Mouse (Mus musculus): ENCODE data around the gene Trim8. TPM values are rescaled to one million over a fixed set of nuclear protein-coding genes. Genes with fewer than 3 reads are reported as not detected.

Trim8 gene
- polyA plus RNA-seq, 1 experiment from 2014 or later, result 34.1 TPM

DNA sequence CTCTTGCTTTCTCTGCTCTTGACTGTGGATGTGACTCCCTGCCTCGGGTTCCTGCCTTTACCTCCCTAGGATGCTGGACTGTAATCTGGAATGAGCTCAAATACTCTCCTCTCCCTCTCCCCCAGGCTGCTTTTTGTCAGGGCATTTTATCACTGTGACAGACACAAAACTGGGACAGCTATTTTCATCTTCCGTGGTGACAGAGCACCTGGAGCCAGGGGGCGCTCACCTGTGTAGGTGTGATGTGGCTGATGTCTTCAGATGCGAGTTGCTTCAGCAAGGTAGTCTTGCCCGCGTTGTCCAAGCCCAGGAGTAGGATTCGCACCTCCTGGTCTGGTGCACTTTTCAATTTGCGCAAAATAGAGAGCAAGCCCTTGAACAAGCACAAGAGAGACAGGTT is 56.5 kb downstream of the Trim8 start:
- ATAC-seq, result no peak
- no peak for DNase-seq (ENCODE audit: low spot score)
- Histone ChIP-seq H3K36me3 (ENCODE audit: insufficient read depth, low read length) (no peaks in the 10 kb centered on the region), H3K4me3 (ENCODE audit: low read depth, low read length) (no peak overlapping the region), H3K9me3 (ENCODE audit: low read length) (no peaks in the 10 kb centered on the region), H3K4me2 (replicated peaks; ENCODE audit: low read depth, low read length) (no peak overlapping the region), H3K27me3 (replicated peaks; ENCODE audit: insufficient read depth, low read length) (no peaks in the 10 kb centered on the region), H3K9ac (replicated peaks; ENCODE audit: low read depth) (no peak overlapping the region), H3K27ac (ENCODE audit: low read length) (no peak overlapping the region), H3K4me1 (ENCODE audit: insufficient read depth, low read depth, low read length) (no peaks in the 10 kb centered on the region)
- no peak for TF ChIP-seq EP300 (IDR thresholded peaks at IDR 0.05)
- peak; percentile 32 for TF ChIP-seq CTCF (IDR thresholded peaks at IDR 0.05)
- WGBS, result 76% methylated on average over 8 of the region's 8 CpGs

DNA sequence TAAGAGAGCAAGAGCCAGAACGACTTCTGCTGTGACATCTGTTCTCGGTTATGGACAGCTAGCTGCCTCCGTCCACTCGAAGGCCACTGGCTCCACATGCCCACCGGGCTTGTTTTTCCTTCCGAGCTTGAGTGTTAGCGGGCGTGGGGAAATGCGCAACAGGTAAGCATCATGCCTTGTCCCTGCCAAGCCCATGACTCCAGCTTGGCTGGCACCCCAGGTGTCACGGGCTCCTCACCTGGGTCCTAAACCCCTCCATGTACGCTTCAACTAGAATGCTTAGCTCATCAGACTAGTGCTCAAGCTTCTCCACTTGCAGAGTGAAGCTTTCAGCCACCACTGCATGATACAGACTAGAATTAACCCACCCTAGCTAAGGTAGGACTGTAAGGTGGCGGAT is 57.1 kb downstream of the Trim8 start:
- ATAC-seq (peak; percentile 81), DNase-seq (ENCODE audit: low spot score) (peak; percentile 74)
- H3K9me3 ChIP-seq (ENCODE audit: low read length), result no peaks in the 10 kb centered on the region
- TF ChIP-seq CTCF (IDR thresholded peaks at IDR 0.05) (no peak), EP300 (IDR thresholded peaks at IDR 0.05) (no peak)
- no peak overlapping the region for H3K4me2 ChIP-seq (replicated peaks; ENCODE audit: low read depth, low read length)
- WGBS, result 53% methylated on average over 12 of the region's 12 CpGs
- H3K27me3 ChIP-seq (replicated peaks; ENCODE audit: insufficient read depth, low read length), result no peaks in the 10 kb centered on the region
- no peak overlapping the region for H3K27ac ChIP-seq (ENCODE audit: low read length)
- H3K36me3 ChIP-seq (ENCODE audit: insufficient read depth, low read length), result no peaks in the 10 kb centered on the region
- no peak overlapping the region for H3K9ac ChIP-seq (replicated peaks; ENCODE audit: low read depth)
- no peak overlapping the region for H3K4me3 ChIP-seq (ENCODE audit: low read depth, low read length)
- H3K4me1 ChIP-seq (ENCODE audit: insufficient read depth, low read depth, low read length), result no peaks in the 10 kb centered on the region

DNA sequence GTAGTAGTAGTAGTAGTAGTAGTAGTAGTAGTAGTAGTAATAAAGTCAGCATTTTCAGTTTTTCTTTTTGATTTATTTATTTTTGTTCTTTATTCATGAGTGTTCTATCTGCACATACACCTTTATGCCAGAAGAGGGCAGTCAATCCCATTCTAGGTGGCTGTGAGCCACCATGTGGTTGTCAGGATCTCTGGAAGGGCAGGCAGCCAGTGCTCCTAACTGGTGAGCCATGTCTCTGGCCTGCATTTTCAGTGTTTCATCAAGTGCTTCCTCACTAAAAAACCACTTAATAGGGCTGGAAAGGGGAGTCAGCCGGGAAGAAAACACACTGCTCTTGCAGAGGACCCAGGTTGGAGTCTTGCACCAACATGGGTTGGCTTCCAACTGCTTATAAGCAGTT is 60.6 kb downstream of the Trim8 start:
- 0 out of 2 replicates have a peak overlapping the region, but pooled peaks have one; percentile 23 for H3K27ac ChIP-seq (ENCODE audit: low read length)
- H3K27me3 ChIP-seq (replicated peaks; ENCODE audit: insufficient read depth, low read length), result no peaks in the 10 kb centered on the region
- TF ChIP-seq EP300 (IDR thresholded peaks at IDR 0.05) (no peak), CTCF (IDR thresholded peaks at IDR 0.05) (peak; percentile 92)
- no peaks in the 10 kb centered on the region for H3K9me3 ChIP-seq (ENCODE audit: low read length)
- DNase-seq (ENCODE audit: low spot score), result peak; percentile 90
- ATAC-seq, result peak; percentile 77
- no peaks in the 10 kb centered on the region; the same call in 1 of the 2 replicates for H3K36me3 ChIP-seq (ENCODE audit: insufficient read depth, low read length)
- H3K4me1 ChIP-seq (ENCODE audit: insufficient read depth, low read depth, low read length), result no peaks in the 10 kb centered on the region
- H3K4me3 ChIP-seq (ENCODE audit: low read depth, low read length), result no peak overlapping the region
- 3% methylated on average over 1 of the region's 1 CpGs for WGBS
- H3K4me2 ChIP-seq (replicated peaks; ENCODE audit: low read depth, low read length), result no peak overlapping the region
- no peak overlapping the region for H3K9ac ChIP-seq (replicated peaks; ENCODE audit: low read depth)

DNA sequence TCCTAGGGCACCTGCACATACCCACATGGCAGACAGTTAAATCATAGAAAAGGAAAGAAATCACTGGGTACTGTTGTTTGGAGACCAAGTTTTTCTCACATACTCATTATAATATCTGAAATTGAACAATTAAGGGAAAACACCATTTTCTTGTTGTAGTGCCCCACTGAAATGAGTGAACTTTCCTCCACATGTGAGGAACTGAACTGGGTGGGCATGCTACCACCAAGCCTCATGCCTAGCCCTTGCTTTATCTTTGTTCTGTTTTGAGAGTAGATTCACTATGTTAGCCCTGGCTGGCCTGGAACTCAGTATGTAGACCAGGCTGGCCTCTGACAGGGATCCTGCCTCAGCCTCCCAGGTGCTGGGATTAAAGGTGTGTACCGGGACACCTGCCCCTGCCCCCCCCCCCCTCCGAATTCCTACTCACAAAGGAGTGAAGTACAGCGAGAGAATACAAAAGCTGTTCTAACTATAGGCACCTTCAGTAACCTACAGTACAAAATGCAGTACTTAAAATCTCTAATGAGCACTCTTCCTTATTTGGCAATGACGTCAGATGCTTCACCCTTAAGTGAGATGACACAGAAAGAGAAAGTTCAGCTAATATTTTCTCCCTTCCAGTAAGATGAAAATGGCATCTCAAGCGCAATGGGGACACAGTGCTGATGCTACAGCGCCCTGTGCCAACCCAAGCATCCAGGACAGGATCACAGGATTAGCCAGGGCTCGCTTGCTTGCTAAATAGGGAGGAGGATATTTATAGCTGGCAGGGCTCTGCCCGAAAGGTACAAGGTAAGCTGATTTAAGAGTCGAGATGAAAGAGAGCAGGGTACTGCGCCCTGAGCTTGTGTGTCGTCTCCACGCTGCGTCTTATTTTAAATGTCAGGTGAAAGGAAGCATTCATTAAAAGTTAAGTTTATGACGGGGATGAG is 61.3 kb downstream of the Trim8 start:
- H3K4me3 ChIP-seq (ENCODE audit: low read depth, low read length), result no peak overlapping the region
- H3K9ac ChIP-seq (replicated peaks; ENCODE audit: low read depth), result no peak overlapping the region
- DNase-seq (ENCODE audit: low spot score), result peak; percentile 44
- 0 out of 2 replicates have a peak overlapping the region, but pooled peaks have one; percentile 23 for H3K27ac ChIP-seq (ENCODE audit: low read length)
- H3K4me1 ChIP-seq (ENCODE audit: insufficient read depth, low read depth, low read length), result no peaks in the 10 kb centered on the region
- H3K4me2 ChIP-seq (replicated peaks; ENCODE audit: low read depth, low read length), result no peak overlapping the region
- WGBS, result 80% methylated on average over 14 of the region's 14 CpGs
- no peaks in the 10 kb centered on the region for H3K27me3 ChIP-seq (replicated peaks; ENCODE audit: insufficient read depth, low read length)
- no peaks in the 10 kb centered on the region; the same call in 1 of the 2 replicates for H3K36me3 ChIP-seq (ENCODE audit: insufficient read depth, low read length)
- no peak for ATAC-seq
- TF ChIP-seq EP300 (IDR thresholded peaks at IDR 0.05), result no peak
- no peak for TF ChIP-seq CTCF (IDR thresholded peaks at IDR 0.05)
- no peaks in the 10 kb centered on the region for H3K9me3 ChIP-seq (ENCODE audit: low read length)

DNA sequence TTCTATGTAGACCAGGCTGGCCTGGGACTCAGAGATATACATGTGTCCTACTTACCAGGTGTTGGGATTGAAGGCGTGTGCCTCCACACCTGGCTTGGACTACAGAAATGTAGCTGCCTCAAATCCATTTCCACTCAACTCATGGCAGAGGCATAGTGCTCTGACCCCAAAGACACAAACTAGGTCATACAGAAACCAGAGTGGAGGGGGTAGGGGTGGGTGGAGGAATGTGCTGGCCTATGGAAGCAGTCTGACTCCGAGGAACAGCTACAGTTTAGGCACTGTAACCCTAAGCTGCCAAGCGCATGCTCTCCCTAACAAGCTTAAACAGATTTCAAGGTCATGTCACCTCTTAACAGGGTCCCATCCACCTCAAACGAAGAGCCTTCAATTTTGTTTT is 62.1 kb downstream of the Trim8 start:
- Histone ChIP-seq H3K27ac (ENCODE audit: low read length) (no peak overlapping the region), H3K4me2 (replicated peaks; ENCODE audit: low read depth, low read length) (no peak overlapping the region), H3K9ac (replicated peaks; ENCODE audit: low read depth) (no peak overlapping the region), H3K4me1 (ENCODE audit: insufficient read depth, low read depth, low read length) (no peaks in the 10 kb centered on the region), H3K27me3 (replicated peaks; ENCODE audit: insufficient read depth, low read length) (no peaks in the 10 kb centered on the region), H3K9me3 (ENCODE audit: low read length) (no peaks in the 10 kb centered on the region), H3K4me3 (ENCODE audit: low read depth, low read length) (no peak overlapping the region), H3K36me3 (ENCODE audit: insufficient read depth, low read length) (no peaks in the 10 kb centered on the region; the same call in 1 of the 2 replicates)
- WGBS, result 68% methylated on average over 4 of the region's 4 CpGs
- DNase-seq (ENCODE audit: low spot score), result no peak
- no peak for ATAC-seq
- no peak for TF ChIP-seq CTCF (IDR thresholded peaks at IDR 0.05)
- TF ChIP-seq EP300 (IDR thresholded peaks at IDR 0.05), result no peak

DNA sequence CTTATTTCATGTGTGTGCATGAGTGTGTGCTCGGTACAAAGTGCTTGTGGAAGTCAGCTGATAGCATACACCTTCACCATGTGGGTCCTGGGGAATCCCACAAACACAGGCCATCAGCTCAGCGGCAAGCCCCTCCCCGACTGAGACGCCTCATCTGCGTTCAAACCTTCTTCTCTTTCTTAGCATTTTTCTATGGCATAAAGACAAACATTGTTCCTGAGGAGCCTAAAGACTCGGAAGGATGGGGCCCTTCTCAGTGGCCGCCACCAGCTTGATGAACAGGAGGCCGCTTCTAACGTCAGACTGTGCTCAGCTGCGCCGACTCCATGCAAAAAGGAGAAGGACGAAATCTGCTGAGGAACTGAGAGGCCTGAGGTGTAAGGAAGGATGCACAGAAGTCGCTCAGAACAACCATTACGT is 62.6 kb downstream of the Trim8 start:
- H3K4me3 ChIP-seq (ENCODE audit: low read depth, low read length), result no peak overlapping the region
- H3K27me3 ChIP-seq (replicated peaks; ENCODE audit: insufficient read depth, low read length), result no peaks in the 10 kb centered on the region
- H3K9ac ChIP-seq (replicated peaks; ENCODE audit: low read depth), result no peak overlapping the region
- no peaks in the 10 kb centered on the region for H3K4me1 ChIP-seq (ENCODE audit: insufficient read depth, low read depth, low read length)
- TF ChIP-seq CTCF (IDR thresholded peaks at IDR 0.05) (no peak), EP300 (IDR thresholded peaks at IDR 0.05) (no peak)
- DNase-seq (ENCODE audit: low spot score) (no peak), ATAC-seq (no peak)
- 71% methylated on average over 14 of the region's 14 CpGs for WGBS
- H3K9me3 ChIP-seq (ENCODE audit: low read length), result no peaks in the 10 kb centered on the region
- H3K36me3 ChIP-seq (ENCODE audit: insufficient read depth, low read length), result no peaks in the 10 kb centered on the region; the same call in 1 of the 2 replicates
- no peak overlapping the region for H3K27ac ChIP-seq (ENCODE audit: low read length)
- no peak overlapping the region for H3K4me2 ChIP-seq (replicated peaks; ENCODE audit: low read depth, low read length)

Other genes starting within 250 kb of the Trim8 start
- 12.5 and 21.1 TPM in 2 replicates for gene Nfkb2, start 197.4 kb upstream of the Trim8 start, polyA plus RNA-seq (2015; fragmentation: Nextera tagmentation; extraction: Ambion mirVana)
- gene Psd, start 174.5 kb upstream of the Trim8 start, polyA plus RNA-seq (2015; fragmentation: Nextera tagmentation; extraction: Ambion mirVana), result 2.7 and 4.9 TPM in 2 replicates
- gene Fbxl15, start 173.5 kb upstream of the Trim8 start, polyA plus RNA-seq (2015; fragmentation: Nextera tagmentation; extraction: Ambion mirVana), result 12.9 and 13.0 TPM in 2 replicates
- gene Cuedc2, start 163.0 kb upstream of the Trim8 start, polyA plus RNA-seq (2015; fragmentation: Nextera tagmentation; extraction: Ambion mirVana), result 94.9 and 99.9 TPM in 2 replicates
- gene Mfsd13a, start 160.6 kb upstream of the Trim8 start, polyA plus RNA-seq (2015; fragmentation: Nextera tagmentation; extraction: Ambion mirVana), result 6.4 and 6.6 TPM in 2 replicates
- gene 2310034G01Rik, start 151.4 kb upstream of the Trim8 start, polyA plus RNA-seq (2015; fragmentation: Nextera tagmentation; extraction: Ambion mirVana), result 5.0 and 7.1 TPM in 2 replicates
- 98.2 and 104 TPM in 2 replicates for gene Actr1a, start 106.0 kb upstream of the Trim8 start, polyA plus RNA-seq (2015; fragmentation: Nextera tagmentation; extraction: Ambion mirVana)
- 13.1 and 14.2 TPM in 2 replicates for gene Sufu, start 104.8 kb upstream of the Trim8 start, polyA plus RNA-seq (2015; fragmentation: Nextera tagmentation; extraction: Ambion mirVana)
- 52.6 and 70.9 TPM in 2 replicates for gene Arl3, start 71.5 kb downstream of the Trim8 start, polyA plus RNA-seq (2015; fragmentation: Nextera tagmentation; extraction: Ambion mirVana)
- 18.4 and 19.6 TPM in 2 replicates for gene Sfxn2, start 71.7 kb downstream of the Trim8 start, polyA plus RNA-seq (2015; fragmentation: Nextera tagmentation; extraction: Ambion mirVana)
- gene Wbp1l, start 97.4 kb downstream of the Trim8 start, polyA plus RNA-seq (2015; fragmentation: Nextera tagmentation; extraction: Ambion mirVana), result 34.6 and 37.4 TPM in 2 replicates
- 0.08 and 0.12 TPM in 2 replicates for gene Cyp17a1, start 171.5 kb downstream of the Trim8 start, polyA plus RNA-seq (2015; fragmentation: Nextera tagmentation; extraction: Ambion mirVana)
- gene Borcs7, start 188.2 kb downstream of the Trim8 start, polyA plus RNA-seq (2015; fragmentation: Nextera tagmentation; extraction: Ambion mirVana), result 13.0 and 14.3 TPM in 2 replicates
- 27.5 and 27.6 TPM in 2 replicates for gene As3mt, start 205.8 kb downstream of the Trim8 start, polyA plus RNA-seq (2015; fragmentation: Nextera tagmentation; extraction: Ambion mirVana)

Measured in lung, postnatal 0 days (tissue).